ENCODE assay signal across 20 mouse cellular contexts in the genomic region with DNA sequence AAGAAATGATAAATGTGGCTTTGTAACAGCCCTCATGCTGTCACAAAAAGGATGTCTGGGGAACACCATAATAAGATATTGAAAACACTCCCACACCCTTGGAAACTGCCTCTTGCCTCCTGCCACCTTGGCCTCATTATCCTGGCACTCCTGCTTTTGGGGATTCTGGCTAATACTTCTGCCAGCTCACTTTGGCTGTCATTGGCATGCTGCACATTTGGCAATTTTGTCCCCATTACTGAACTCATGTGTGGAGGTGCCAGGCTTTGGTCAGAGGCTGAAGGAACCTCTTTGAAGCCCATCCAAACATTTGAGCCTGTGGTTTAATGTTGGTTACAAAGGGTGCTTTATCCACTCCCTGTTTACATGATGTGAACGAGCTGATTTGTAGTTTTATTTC.
A peak's percentile ranks its signal among the peaks of the same experiment; 100 is the strongest.
DNase-seq lines count a peak whose midpoint lies in the region; ATAC-seq lines count a peak whose summit lies in the region.
"Had no signal": no experiment of that assay in that cellular context is flagged by ENCODE, and none has a peak within 500 bp of the region (broad histone marks: within the 10 kb centered on the region; RNA-seq: fewer than 3 reads in every experiment).

No protein-coding gene starts in this region.

- no peak overlapping the region for H3K9ac ChIP-seq in forebrain, embryonic 15.5 days (replicated peaks)
- H3K9ac ChIP-seq in forebrain, embryonic 11.5 days (ENCODE audit: low read length), result no peak overlapping the region
- no peak overlapping the region for H3K9ac ChIP-seq in forebrain, embryonic 16.5 days (replicated peaks; ENCODE audit: low read depth, low read length)
- H3K9ac ChIP-seq: embryonic facial prominence, embryonic 13.5 days; liver, embryonic 13.5 days; lung, embryonic 15.5 days; midbrain, embryonic 12.5 days; neural tube, embryonic 15.5 days had no signal

- no peak overlapping the region for H3K4me3 ChIP-seq in forebrain, embryonic 15.5 days
- no peak overlapping the region for H3K4me3 ChIP-seq in forebrain, embryonic 11.5 days (ENCODE audit: low read depth, low read length)
- H3K4me3 ChIP-seq in forebrain, embryonic 16.5 days (replicated peaks; ENCODE audit: low read length), result no peak overlapping the region
- H3K4me3 ChIP-seq: embryonic facial prominence, embryonic 13.5 days; limb, embryonic 10.5 days; liver, embryonic 13.5 days; lung, embryonic 15.5 days; midbrain, embryonic 12.5 days; myocyte; neural tube, embryonic 15.5 days had no signal

- 28% methylated on average over 1 of the region's 1 CpGs for WGBS in forebrain, embryonic 15.5 days
- 81% methylated on average over 1 of the region's 1 CpGs for WGBS in forebrain, embryonic 11.5 days
- WGBS in forebrain, embryonic 16.5 days, result 53% methylated on average over 1 of the region's 1 CpGs

- ATAC-seq in forebrain, embryonic 15.5 days (replicated peaks), result peak; percentile 59
- no peak for ATAC-seq in forebrain, embryonic 11.5 days (replicated peaks; ENCODE audit: low FRiP score)
- ATAC-seq in forebrain, embryonic 16.5 days, result peak; percentile 72
- ATAC-seq: intestine, postnatal 0 days had no signal

- no peaks in the 10 kb centered on the region for H3K9me3 ChIP-seq in forebrain, embryonic 15.5 days
- no peaks in the 10 kb centered on the region for H3K9me3 ChIP-seq in forebrain, embryonic 11.5 days (ENCODE audit: control insufficient read depth, low read length)
- H3K9me3 ChIP-seq in forebrain, embryonic 16.5 days (ENCODE audit: control insufficient read depth, low read length), result no peaks in the 10 kb centered on the region
- H3K9me3 ChIP-seq: embryonic facial prominence, embryonic 13.5 days; limb, embryonic 10.5 days; liver, embryonic 13.5 days; lung, embryonic 15.5 days; midbrain, embryonic 12.5 days; neural tube, embryonic 15.5 days had no signal

- no peaks in the 10 kb centered on the region for H3K36me3 ChIP-seq in forebrain, embryonic 15.5 days
- H3K36me3 ChIP-seq in forebrain, embryonic 11.5 days (ENCODE audit: control insufficient read depth, insufficient read depth, low read length), result no peaks in the 10 kb centered on the region
- no peaks in the 10 kb centered on the region for H3K36me3 ChIP-seq in forebrain, embryonic 16.5 days (ENCODE audit: control insufficient read depth, insufficient read depth)
- H3K36me3 ChIP-seq: embryonic facial prominence, embryonic 13.5 days; limb, embryonic 10.5 days; liver, embryonic 13.5 days; lung, embryonic 15.5 days; midbrain, embryonic 12.5 days; neural tube, embryonic 15.5 days had no signal

- DNase-seq in adrenal gland, adult 2 months, result peak; percentile 10
- DNase-seq in adrenal gland, adult 8-10 months, result no peak
- no peak for DNase-seq in forebrain, embryonic 11.5 days (ENCODE audit: low spot score)
- DNase-seq in left cerebral cortex, postnatal 4 days, result peak; percentile 24
- no peak for DNase-seq in left cerebral cortex, postnatal 36 days (ENCODE audit: low spot score in 2 of 2)
- DNase-seq in spleen, adult 18-20 months, result no peak
- DNase-seq: cerebellum, adult 18-20 months; heart, adult 11 months; heart, postnatal 4 days; liver, embryonic 13.5 days had no signal

- H3K4me1 ChIP-seq in forebrain, embryonic 15.5 days, result 0 out of 2 replicates have a peak, but pooled peaks cover 4% of the 10 kb centered on the region
- H3K4me1 ChIP-seq in forebrain, embryonic 11.5 days (replicated peaks; ENCODE audit: control insufficient read depth, insufficient read depth, low read length), result no peaks in the 10 kb centered on the region
- H3K4me1 ChIP-seq in forebrain, embryonic 16.5 days (replicated peaks; ENCODE audit: control insufficient read depth, insufficient read depth, low read length), result peaks cover 4% of the 10 kb centered on the region; the same call in 1 of the 2 replicates
- H3K4me1 ChIP-seq: embryonic facial prominence, embryonic 13.5 days; limb, embryonic 10.5 days; liver, embryonic 13.5 days; lung, embryonic 15.5 days; midbrain, embryonic 12.5 days; neural tube, embryonic 15.5 days had no signal

- H3K27ac ChIP-seq in forebrain, embryonic 15.5 days (replicated peaks), result no peak overlapping the region
- H3K27ac ChIP-seq in forebrain, embryonic 11.5 days (ENCODE audit: low read depth, low read length), result no peak overlapping the region
- H3K27ac ChIP-seq in forebrain, embryonic 16.5 days (ENCODE audit: low read length), result no peak overlapping the region
- H3K27ac ChIP-seq: embryonic facial prominence, embryonic 13.5 days; kidney, postnatal 0 days; limb, embryonic 10.5 days; liver, embryonic 13.5 days; lung, embryonic 15.5 days; midbrain, embryonic 12.5 days; neural tube, embryonic 15.5 days had no signal

- intact Hi-C loops in left cerebral cortex, postnatal 4 days (cut with DNase I), result no loop called here
- intact Hi-C loops in left cerebral cortex, postnatal 36 days (cut with DNase I), result no loop called here

- H3K4me2 ChIP-seq in forebrain, embryonic 15.5 days (replicated peaks), result no peak overlapping the region
- no peak overlapping the region for H3K4me2 ChIP-seq in forebrain, embryonic 11.5 days (ENCODE audit: low read depth, low read length, severe bottlenecking)
- no peak overlapping the region for H3K4me2 ChIP-seq in forebrain, embryonic 16.5 days (ENCODE audit: low read length)
- H3K4me2 ChIP-seq: embryonic facial prominence, embryonic 13.5 days; liver, embryonic 13.5 days; lung, embryonic 15.5 days; midbrain, embryonic 12.5 days; neural tube, embryonic 15.5 days had no signal

- H3K27me3 ChIP-seq in forebrain, embryonic 15.5 days, result no peaks in the 10 kb centered on the region
- no peaks in the 10 kb centered on the region for H3K27me3 ChIP-seq in forebrain, embryonic 11.5 days (ENCODE audit: control insufficient read depth, insufficient read depth, low read length)
- no peaks in the 10 kb centered on the region for H3K27me3 ChIP-seq in forebrain, embryonic 16.5 days (replicated peaks; ENCODE audit: control insufficient read depth, insufficient read depth, low read length)
- H3K27me3 ChIP-seq: embryonic facial prominence, embryonic 13.5 days; liver, embryonic 13.5 days; lung, embryonic 15.5 days; midbrain, embryonic 12.5 days; neural tube, embryonic 15.5 days had no signal

Comparison
In these comparisons a context has a peak if more than half of its experiments do, and no peak if none do; other contexts are left out.
1. DNase-seq: peak in adrenal gland, adult 2 months (single experiment) and left cerebral cortex, postnatal 4 days (single experiment); none in adrenal gland, adult 8-10 months (single experiment), forebrain, embryonic 11.5 days (single experiment), left cerebral cortex, postnatal 36 days (0 of 2) and spleen, adult 18-20 months (0 of 2).